Mouse (Mus musculus) monocyte, adult 5-6 weeks (primary cell): Measurements from ENCODE around the gene Tm9sf2. TPM values are rescaled to one million over a fixed set of nuclear protein-coding genes. Genes with fewer than 3 reads are reported as not detected.
"Not testable (repeated sequence)": the region's sequence is repeated elsewhere in the genome, so short reads cannot be mapped to it uniquely, and the experiment has no call there.

Experiments
- ATAC-seq: fragments of 153-309, 156-312 bp; replicated peaks from 2 replicates; pipeline ENCODE4 v1.8.0; 2017; ENCODE audit warnings: mild to moderate bottlenecking; ENCODE audit not compliant: low TSS enrichment, insufficient number of reproducible peaks, severe bottlenecking, poor library complexity, low FRiP score
- total RNA-seq: library from RNA; stranded (forward); fragments of 200-1000, 200-491, 200-594 nt; gene quantifications from 3 replicates; pipeline ENCODE4 v1.2.3, GENCODE M21; 2017

Tm9sf2 gene
- total RNA-seq: 108 to 112 TPM (median 110 TPM) in 3 replicates

GRCm38 (mm10) chr14:122106822-122107468, at the start of gene Tm9sf2:
Tm9sf2 (plus strand) TSS chr14:122107038.
- ATAC-seq: peak; percentile 70

DNA sequence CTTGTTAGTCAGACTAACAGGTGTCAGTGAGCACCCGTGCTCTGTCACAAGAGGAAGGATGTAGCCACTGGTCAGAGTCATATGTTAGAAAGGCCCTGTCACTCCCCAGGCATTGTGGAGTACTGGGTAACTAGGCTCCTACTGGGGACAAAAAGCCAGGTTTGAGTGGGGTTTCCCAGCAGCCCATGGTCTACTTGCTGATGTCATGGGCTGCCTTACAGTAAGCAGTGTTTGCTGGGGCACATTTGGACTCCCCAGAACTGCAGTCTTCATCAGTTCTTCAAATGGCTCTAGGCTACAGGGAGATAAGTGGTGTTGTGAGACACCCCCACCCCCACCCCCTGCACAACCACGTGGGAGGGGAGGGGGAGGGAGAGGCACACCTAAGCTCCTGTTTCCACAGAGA, 48.9 kb upstream of the Tm9sf2 start:
- ATAC-seq: no peak

DNA sequence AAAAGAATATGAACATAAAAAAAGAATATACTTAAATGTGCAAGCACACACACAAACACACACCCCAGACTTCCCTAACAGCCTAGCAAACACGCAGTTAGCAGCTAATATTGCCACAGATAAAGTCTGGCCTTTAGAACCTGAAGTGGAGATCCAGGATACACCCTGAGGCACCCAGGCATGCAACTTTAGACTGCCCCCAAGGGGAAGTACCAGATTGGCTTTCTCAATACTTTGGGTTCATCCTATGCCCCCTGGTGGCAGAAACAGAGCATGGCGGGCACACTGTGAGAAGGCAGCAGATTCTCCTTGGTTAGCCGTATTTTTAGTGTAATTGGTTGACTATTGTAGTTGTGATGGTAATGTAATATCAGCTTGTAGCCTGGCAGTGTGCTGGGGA, 46.2 kb upstream of the Tm9sf2 start:
- peak; percentile 77 for ATAC-seq

- no peak for ATAC-seq
Observed at GRCm38 (mm10) chr14:122061376-122061775, 45.5 kb upstream of the Tm9sf2 start.

DNA sequence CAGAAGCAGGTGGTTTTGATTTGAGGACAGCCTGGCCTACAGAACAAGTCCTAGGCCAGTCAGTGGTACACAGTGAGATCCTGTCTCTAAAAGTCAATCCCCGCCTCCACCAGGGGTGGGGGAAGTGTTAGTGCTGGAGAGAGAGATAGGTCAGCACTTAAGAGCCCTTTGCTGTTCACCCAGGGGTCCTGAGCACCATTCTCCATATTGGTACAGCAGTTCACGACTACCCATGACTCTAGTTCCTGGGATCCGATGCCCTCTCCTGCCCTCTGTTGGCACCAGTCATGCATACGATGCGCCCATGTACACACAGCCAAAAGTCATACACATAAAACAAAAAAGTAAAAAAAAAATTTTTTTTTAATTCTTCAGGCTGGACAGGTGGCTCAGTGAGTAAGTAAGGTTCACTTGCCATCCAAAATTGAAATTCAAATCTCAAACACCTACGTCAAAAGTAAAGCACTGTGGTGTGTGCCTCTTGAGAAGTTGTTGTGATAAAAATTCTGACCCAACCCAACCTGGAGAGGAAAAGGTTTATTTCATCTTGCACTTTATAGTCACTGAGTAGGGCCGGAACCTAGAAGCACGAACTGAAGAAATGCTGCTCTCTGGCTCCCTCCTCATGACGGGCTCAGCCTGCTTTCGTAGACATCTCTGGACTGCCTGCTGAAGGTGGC, 44.3 kb upstream of the Tm9sf2 start:
- ATAC-seq: no peak

DNA sequence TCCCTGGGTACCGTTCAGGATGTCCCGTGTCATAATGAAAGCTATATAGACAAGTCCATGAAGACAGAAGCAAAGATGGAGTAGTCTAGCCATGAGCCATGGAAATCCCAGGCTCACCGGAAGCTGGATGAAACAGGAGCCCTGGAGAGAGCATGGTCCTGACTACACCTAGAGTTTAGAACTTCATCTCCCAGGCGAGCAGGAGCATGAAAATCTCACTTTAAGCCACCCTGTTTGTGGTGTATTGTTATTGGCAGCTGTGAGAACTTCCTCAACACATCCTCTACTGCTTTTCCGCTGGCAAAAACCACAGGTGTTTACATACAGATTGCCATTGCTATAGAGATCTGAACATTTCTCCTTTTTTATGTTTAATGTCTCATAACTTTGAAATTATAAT, 43.2 kb upstream of the Tm9sf2 start:
- peak; percentile 28; the same call in 1 of the 2 replicates for ATAC-seq

GRCm38 (mm10) chr14:122064519-122064918, 42.3 kb upstream of the Tm9sf2 start:
- peak; percentile 52 for ATAC-seq

DNA sequence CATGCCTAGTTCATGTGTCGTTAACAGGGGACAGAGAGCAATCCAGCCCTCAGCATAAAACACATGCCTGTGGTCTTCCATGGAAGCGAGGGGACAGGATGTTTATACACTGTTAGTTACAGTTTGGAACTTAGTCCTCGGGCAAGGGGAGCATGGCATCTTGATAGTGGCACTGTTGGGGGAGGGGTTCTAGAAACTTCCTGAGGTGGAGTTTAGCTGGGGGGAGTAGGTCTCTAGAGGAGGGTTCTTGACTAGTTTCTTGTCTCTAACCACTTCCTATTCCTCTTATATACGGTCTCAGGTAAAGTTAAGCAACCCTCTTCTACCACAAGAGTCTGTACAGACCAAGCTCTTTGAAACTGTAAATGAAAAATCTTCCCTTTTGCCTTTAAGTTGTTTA, 40.6 kb upstream of the Tm9sf2 start:
- no peak for ATAC-seq

- not testable (repeated sequence) for ATAC-seq
Observed at GRCm38 (mm10) chr14:122068036-122068435, 38.8 kb upstream of the Tm9sf2 start.

DNA sequence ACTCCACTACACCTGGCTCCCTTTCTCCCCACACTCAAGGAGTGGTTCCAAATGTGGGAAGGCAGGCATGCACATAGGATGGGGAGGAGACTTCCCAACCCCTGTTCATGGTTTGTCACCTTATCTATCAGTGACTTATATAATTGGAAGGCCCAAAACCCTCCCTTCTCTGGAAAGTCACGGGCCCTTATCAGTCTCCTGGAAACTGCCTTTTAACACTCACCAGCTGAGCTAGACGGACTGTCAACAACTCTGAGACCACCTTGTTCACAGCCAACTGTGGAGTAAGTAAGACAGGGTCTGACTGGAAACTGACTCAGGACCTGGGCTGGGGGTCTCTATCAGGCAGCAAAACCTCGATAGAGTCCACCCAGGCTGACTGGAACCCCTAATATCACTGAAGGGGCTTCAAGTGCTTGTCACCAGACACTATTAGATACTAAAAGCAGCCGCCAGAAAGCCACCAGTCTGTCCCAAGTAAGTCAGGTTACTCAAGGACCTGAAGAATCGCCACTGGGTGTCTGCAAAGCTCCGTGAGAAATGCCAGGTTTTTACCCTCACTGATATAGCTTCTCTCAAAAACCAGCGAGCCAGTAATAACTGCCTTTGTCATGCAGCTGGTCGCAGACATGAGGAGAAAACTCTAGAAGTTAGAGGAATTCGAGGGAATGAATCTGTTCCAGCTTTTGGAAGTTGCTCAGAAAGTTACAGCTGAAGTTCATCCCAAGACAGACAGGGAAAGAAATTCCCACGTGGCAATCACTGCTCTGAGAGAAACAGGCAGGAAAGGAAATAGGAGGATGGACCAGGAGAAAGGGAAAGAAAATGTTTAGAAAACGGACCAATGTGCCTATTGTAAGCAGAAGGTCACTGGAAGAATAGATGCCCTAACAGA, 37.8 kb upstream of the Tm9sf2 start:
- no peak for ATAC-seq

GRCm38 (mm10) chr14:122069948-122070347, 36.9 kb upstream of the Tm9sf2 start:
- no peak for ATAC-seq

GRCm38 (mm10) chr14:122073422-122073821, 33.4 kb upstream of the Tm9sf2 start:
- no peak; the same call in 1 of the 2 replicates for ATAC-seq

- ATAC-seq: no peak
Observed at GRCm38 (mm10) chr14:122074360-122074759, 32.5 kb upstream of the Tm9sf2 start.

DNA sequence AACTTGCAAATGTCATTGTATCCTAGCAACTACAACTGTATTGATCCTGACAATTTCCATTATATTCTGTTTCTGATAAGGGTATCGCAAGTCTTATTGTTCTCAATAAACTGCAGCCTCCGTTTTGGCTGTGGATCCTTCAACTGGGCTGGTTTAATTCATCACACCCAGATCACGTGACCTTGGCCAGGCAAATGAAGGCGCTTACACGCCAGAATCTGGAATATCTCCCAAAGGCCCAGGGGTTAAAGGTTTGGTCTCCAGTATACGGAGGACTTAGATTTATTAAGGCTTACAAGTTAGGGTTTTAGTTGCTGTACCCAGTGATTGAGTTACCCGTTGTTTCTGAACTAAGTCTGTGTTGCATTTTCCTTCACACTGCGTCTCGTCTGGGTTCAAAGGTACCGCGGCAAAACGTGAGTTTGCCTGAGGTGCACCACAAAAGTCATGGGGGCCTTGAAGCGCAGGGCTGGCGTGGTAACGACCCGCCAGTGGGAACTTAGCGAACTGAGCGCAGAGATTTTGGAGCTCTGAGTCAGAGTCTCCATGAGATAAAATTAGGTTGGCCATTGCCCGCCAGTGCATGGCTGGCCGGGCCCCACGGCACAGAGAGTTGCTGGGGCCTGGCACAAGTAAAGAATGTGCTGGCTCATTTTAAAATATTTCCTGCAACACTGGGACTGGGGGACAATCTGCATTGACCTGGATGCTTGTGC, 31.2 kb upstream of the Tm9sf2 start:
- ATAC-seq: no peak

DNA sequence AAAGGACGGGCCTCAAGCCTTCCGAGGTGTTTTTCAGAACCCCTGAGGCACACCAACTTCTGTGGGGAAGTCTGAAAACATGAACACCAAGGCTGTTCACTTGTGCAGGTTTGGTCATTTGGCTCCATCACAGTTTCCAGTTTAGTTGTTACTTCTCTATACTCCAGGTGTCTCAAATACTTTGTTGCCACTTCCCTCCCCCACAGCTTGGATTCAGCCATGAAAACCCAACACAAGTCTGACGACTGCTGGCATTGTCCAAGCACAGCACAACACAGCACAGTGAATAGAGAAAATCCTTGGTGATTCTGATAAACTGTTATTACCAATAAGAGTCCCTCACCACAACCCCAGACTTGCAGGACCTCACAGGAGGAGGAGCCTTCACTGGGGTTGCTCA, 29.8 kb upstream of the Tm9sf2 start:
- no peak for ATAC-seq

- peak; percentile 59; the same call in 1 of the 2 replicates for ATAC-seq
Observed at GRCm38 (mm10) chr14:122079428-122079827, 27.4 kb upstream of the Tm9sf2 start.

GRCm38 (mm10) chr14:122079921-122080320, 26.9 kb upstream of the Tm9sf2 start:
- ATAC-seq: no peak

GRCm38 (mm10) chr14:122081308-122081707, 25.5 kb upstream of the Tm9sf2 start:
- no peak for ATAC-seq

GRCm38 (mm10) chr14:122083499-122083898, 23.3 kb upstream of the Tm9sf2 start:
- no peak for ATAC-seq
